Mouse (Mus musculus) v-Abl transformed pro-B cells (cell line): ENCODE measurements at regions not wholly inside any gene's neighbourhood (a gene's known extent, or its start where the extent isn't known, plus 50 kb on each side); places are given as distances from the start of the nearest gene placed in this dataset.

Experiments used
- in situ Hi-C, 2 experiments: fragments of 400-800 bp; cut with MboI; formaldehyde crosslinking; loops; one replicate each; pipeline ENCODE4 v1.15.1; 2025; ENCODE audit not compliant: unreplicated experiment in 2 of 2

GRCm38 (mm10) chr10:37294231-37294630, 155.5 kb upstream of the Marcks start:
- in situ Hi-C loops: loop anchor here in 1 of 2 experiments (5.0 kb wide), 1 partner anchor 57 kb away; no protein-coding TSS in a partner anchor

- in situ Hi-C loops: loop anchor here in 1 of 2 experiments (5.0 kb wide), 1 partner anchor 56 kb away; no protein-coding TSS in a partner anchor
Measured at GRCm38 (mm10) chr10:37293292-37293691, 154.6 kb upstream of the Marcks start.

DNA sequence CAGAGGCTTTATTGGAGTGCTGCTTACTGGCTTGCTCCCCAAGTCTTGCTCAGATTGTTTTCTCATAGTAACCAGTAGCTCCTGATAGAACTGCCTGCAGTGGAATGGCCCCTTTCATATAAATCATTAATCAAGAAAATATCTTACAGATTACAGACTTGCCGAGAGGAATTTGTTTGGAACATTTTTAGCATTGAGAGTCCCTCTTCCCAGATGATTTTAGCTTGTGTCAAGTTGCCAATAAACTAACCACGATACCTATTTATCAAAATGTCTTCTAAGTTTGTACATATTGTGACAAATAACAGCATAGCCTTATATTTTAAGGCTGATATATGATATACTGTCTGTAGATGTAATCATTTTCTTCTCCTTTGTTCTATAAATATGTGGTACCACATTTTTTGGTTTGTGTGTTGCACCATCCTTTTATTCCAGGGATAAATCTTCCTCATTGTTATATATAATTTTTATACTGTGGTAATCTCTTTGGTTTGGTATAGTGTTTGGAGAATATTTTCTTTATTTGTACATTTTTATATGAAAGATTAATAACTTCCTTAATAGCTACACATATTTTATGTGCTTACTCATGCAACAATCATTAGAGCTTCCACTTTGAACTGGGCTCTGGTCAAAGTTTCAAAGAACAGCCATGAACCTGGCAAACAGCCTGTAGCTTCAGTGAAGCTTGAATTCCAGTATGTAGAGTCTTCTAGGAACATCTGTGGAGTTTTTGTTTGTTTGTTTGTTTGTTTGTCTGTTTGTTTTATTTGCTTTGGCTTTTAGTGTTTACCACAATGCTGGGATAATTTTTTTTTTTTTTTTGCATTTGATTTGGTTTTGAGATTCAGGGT, 153.1 kb upstream of the Marcks start:
- in situ Hi-C loops: loop anchor here in 1 of 2 experiments (5.0 kb wide), 1 partner anchor 55 kb away; no protein-coding TSS in a partner anchor

GRCm38 (mm10) chr10:37289964-37290704, 151.4 kb upstream of the Marcks start:
- in situ Hi-C loops: loop anchor here in 1 of 2 experiments (5.0 kb wide), 1 partner anchor 53 kb away; no protein-coding TSS in a partner anchor

DNA sequence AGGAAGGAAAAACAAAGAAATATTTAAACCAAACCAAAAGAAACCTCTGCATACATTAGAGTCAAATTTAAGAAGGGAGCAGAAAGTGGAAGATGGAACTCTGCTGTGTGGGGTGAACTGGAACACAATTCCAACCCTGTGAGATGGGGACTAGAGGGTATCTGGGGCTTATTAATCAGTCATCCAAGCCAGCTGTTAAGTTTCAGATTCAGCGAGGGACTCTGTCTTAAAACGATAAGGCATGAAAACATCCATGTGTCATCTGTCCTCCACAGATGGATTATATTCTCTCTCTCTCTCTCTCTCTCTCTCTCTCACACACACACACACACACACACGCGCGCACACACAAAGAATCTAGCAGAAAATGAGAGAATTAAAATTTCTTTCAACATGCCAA, 147.6 kb upstream of the Marcks start:
- in situ Hi-C loops: no loop called here

DNA sequence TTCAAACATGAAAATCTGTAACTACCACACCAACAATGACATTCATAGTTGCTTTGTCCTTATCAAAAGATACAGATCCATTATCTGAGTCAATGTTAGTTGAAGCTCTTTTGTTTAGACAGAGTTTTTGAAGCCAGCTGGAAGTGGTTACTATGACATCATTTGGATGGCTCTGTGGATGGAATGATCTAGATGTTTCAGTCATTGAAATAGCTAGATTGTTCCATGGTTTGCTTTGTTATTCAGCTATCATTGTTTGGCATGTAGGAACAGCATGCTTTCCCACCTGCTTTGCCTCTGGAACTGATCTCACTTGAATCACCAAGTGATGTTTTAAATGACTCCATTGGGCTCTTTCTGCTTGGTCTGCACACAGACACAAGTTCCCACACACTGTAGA, 144.2 kb upstream of the Marcks start:
- in situ Hi-C loops: no loop called here

DNA sequence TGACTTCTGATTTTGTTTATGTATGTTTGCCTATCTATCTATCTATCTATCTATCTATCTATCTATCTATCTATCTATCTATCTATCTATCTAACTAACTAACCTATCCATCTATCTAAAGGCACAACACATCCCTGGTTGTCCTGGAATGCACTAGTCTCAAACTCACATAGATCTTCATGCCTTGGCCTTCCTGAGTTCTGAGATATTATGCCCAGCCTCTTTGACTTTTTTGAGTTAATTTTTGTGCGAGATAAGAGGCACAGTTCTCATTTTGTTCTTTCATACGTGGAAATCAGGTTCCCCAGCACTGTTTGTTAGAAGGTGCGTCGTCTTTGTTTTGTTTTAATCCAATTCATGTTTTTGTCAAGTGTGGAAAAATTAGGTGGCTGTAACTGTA, 142.1 kb upstream of the Marcks start:
- in situ Hi-C loops: no loop called here

DNA sequence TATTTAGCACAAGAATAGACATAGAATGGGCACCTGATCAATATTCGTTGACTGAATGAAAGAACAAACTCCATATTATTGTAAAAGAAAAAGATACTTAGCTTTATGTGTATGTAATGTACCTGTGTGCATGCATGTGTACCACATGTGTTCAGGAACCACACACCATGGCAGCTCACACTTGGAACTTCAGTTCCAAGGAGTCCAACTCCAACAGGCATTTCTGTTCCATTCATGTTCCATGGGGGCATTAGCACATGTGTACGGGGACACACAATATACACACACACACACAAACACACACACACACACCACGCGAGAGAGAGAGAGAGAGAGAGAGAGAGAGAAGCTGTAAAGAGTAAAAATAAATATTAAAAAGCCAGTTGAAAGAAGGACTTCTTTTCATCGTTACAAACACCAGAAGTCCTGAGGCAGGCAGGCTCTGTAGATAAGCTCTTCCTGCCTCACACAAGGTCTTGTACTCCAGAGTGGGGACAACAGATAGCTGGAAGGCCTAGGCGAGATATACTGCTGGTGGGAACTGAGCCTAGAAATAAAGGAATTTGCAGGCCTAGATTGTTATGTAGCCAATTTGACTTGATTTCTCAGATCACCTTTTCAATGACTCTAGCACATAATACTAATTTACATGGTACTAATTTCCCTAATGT, 141.6 kb upstream of the Marcks start:
- in situ Hi-C loops: no loop called here

- in situ Hi-C loops: no loop called here
Measured at GRCm38 (mm10) chr10:37279316-37279715, 140.6 kb upstream of the Marcks start.

DNA sequence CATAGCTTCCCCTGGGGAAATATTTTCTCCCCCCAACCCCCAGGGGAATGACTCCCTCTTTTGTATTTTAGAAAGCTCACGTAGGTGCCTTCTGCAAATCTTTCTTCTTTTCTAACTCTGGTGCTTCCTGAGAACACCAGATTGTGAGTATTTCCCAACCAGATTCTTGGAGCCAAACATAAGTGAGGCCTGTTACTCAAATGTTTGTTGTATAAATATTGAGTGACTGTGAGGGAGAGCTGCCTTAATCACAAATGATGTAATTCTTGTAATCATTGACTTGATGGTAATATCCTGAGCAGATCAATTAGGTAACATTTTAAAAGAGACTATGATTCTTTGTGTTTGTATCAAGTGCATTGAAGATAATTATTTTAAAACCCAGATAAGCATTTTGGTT, 137.1 kb upstream of the Marcks start:
- in situ Hi-C loops: no loop called here

GRCm38 (mm10) chr10:37275271-37275670, 136.6 kb upstream of the Marcks start:
- in situ Hi-C loops: no loop called here

GRCm38 (mm10) chr10:37271967-37272366, 133.2 kb upstream of the Marcks start:
- in situ Hi-C loops: no loop called here

- in situ Hi-C loops: no loop called here
Measured at GRCm38 (mm10) chr10:37270236-37271000, 131.7 kb upstream of the Marcks start.

- in situ Hi-C loops: no loop called here
Measured at GRCm38 (mm10) chr10:37266909-37267308, 128.2 kb upstream of the Marcks start.

- in situ Hi-C loops: no loop called here
Measured at GRCm38 (mm10) chr10:37260791-37261488, 122.2 kb upstream of the Marcks start.

GRCm38 (mm10) chr10:37259186-37259585, 120.5 kb upstream of the Marcks start:
- in situ Hi-C loops: no loop called here

GRCm38 (mm10) chr10:37257544-37257943, 118.8 kb upstream of the Marcks start:
- in situ Hi-C loops: no loop called here

GRCm38 (mm10) chr10:37250934-37251521, 112.3 kb upstream of the Marcks start:
- in situ Hi-C loops: no loop called here

GRCm38 (mm10) chr10:37250157-37250556, 111.4 kb upstream of the Marcks start:
- in situ Hi-C loops: no loop called here
